Mouse (Mus musculus): ENCODE results near the gene Phpt1. TPM values are rescaled to one million over a fixed set of nuclear protein-coding genes. Genes with fewer than 3 reads are reported as not detected.

Phpt1 gene
- total and polyA plus RNA-seq, 2 experiments from 2014 or later, result 39.8 to 192 TPM

- ATAC-seq (ENCODE audit: low FRiP score) (no peak), DNase-seq (ENCODE audit: low spot score) (peak; percentile 57)
- no peaks in the 10 kb centered on the region for H3K9me3 ChIP-seq (ENCODE audit: low read length)
- peaks cover 2% of the 10 kb centered on the region; the same call in 1 of the 2 replicates for H3K4me1 ChIP-seq (ENCODE audit: insufficient read depth, low read length)
- no peak overlapping the region for H3K27ac ChIP-seq (ENCODE audit: low read depth, low read length)
- H3K4me2 ChIP-seq (ENCODE audit: low read depth, low read length, poor library complexity, severe bottlenecking), result no peak overlapping the region
- no peak overlapping the region for H3K4me3 ChIP-seq (ENCODE audit: low read depth, low read length)
- peak; percentile 79 for TF ChIP-seq CTCF (IDR thresholded peaks at IDR 0.05)
- 33% methylated on average over 5 of the region's 5 CpGs for WGBS
- H3K27me3 ChIP-seq (ENCODE audit: insufficient read depth, low read length), result no peaks in the 10 kb centered on the region
- H3K9ac ChIP-seq (replicated peaks; ENCODE audit: low read length, poor library complexity, severe bottlenecking), result no peak overlapping the region
- H3K36me3 ChIP-seq (ENCODE audit: insufficient read depth, low read length), result no peaks in the 10 kb centered on the region
Measured at GRCm38 (mm10) chr2:25551186-25551585, 23.8 kb downstream of the Phpt1 start.

GRCm38 (mm10) chr2:25549021-25549991, 25.7 kb downstream of the Phpt1 start:
- no peak for ATAC-seq (ENCODE audit: low FRiP score)
- Histone ChIP-seq H3K9ac (replicated peaks; ENCODE audit: low read length, poor library complexity, severe bottlenecking) (no peak overlapping the region), H3K36me3 (ENCODE audit: insufficient read depth, low read length) (no peaks in the 10 kb centered on the region), H3K4me3 (ENCODE audit: low read depth, low read length) (no peak overlapping the region), H3K4me2 (ENCODE audit: low read depth, low read length, poor library complexity, severe bottlenecking) (no peak overlapping the region), H3K4me1 (ENCODE audit: insufficient read depth, low read length) (peaks cover 4% of the 10 kb centered on the region; the same call in 1 of the 2 replicates), H3K27me3 (ENCODE audit: insufficient read depth, low read length) (no peaks in the 10 kb centered on the region), H3K27ac (ENCODE audit: low read depth, low read length) (no peak overlapping the region), H3K9me3 (ENCODE audit: low read length) (no peaks in the 10 kb centered on the region)
- WGBS, result 83% methylated on average over 9 of the region's 9 CpGs
- no peak for TF ChIP-seq CTCF (IDR thresholded peaks at IDR 0.05)
- no peak for DNase-seq (ENCODE audit: low spot score)

GRCm38 (mm10) chr2:25546811-25547491, 28.1 kb downstream of the Phpt1 start, which contains the start of gene Traf2:
TSS of gene Traf2 (minus strand) at chr2:25546940.
- Histone ChIP-seq H3K36me3 (ENCODE audit: insufficient read depth, low read length) (no peaks in the 10 kb centered on the region), H3K27me3 (ENCODE audit: insufficient read depth, low read length) (no peaks in the 10 kb centered on the region), H3K4me2 (ENCODE audit: low read depth, low read length, poor library complexity, severe bottlenecking) (peak within 1 kb of the TSS; percentile 83), H3K4me1 (ENCODE audit: insufficient read depth, low read length) (peaks cover 4% of the 10 kb centered on the region; the same call in 1 of the 2 replicates), H3K9me3 (ENCODE audit: low read length) (no peaks in the 10 kb centered on the region), H3K9ac (replicated peaks; ENCODE audit: low read length, poor library complexity, severe bottlenecking) (peak within 1 kb of the TSS; percentile 51), H3K27ac (ENCODE audit: low read depth, low read length) (no peak within 1 kb of the TSS), H3K4me3 (ENCODE audit: low read depth, low read length) (peak within 1 kb of the TSS; percentile 52)
- peak; percentile 98 for ATAC-seq (ENCODE audit: low FRiP score)
- no peak for TF ChIP-seq CTCF (IDR thresholded peaks at IDR 0.05)
- WGBS, result 3% methylated on average over 41 of the region's 48 CpGs
- DNase-seq (ENCODE audit: low spot score), result peak; percentile 99

- no peaks in the 10 kb centered on the region for H3K27me3 ChIP-seq (ENCODE audit: insufficient read depth, low read length)
- H3K9me3 ChIP-seq (ENCODE audit: low read length), result no peaks in the 10 kb centered on the region
- H3K27ac ChIP-seq (ENCODE audit: low read depth, low read length), result no peak overlapping the region
- 13% methylated on average over 25 of the region's 43 CpGs for WGBS
- H3K4me1 ChIP-seq (ENCODE audit: insufficient read depth, low read length), result peaks cover 4% of the 10 kb centered on the region; the same call in 1 of the 2 replicates
- peak overlapping the region; percentile 83 for H3K4me2 ChIP-seq (ENCODE audit: low read depth, low read length, poor library complexity, severe bottlenecking)
- peak overlapping the region; percentile 51 for H3K9ac ChIP-seq (replicated peaks; ENCODE audit: low read length, poor library complexity, severe bottlenecking)
- ATAC-seq (ENCODE audit: low FRiP score), result peak; percentile 55
- no peaks in the 10 kb centered on the region for H3K36me3 ChIP-seq (ENCODE audit: insufficient read depth, low read length)
- no peak for TF ChIP-seq CTCF (IDR thresholded peaks at IDR 0.05)
- DNase-seq (ENCODE audit: low spot score), result no peak
- H3K4me3 ChIP-seq (ENCODE audit: low read depth, low read length), result peak overlapping the region; percentile 52
Measured at GRCm38 (mm10) chr2:25545996-25546810, 28.8 kb downstream of the Phpt1 start.

GRCm38 (mm10) chr2:25541644-25542367, 33.2 kb downstream of the Phpt1 start:
- no peak overlapping the region for H3K4me2 ChIP-seq (ENCODE audit: low read depth, low read length, poor library complexity, severe bottlenecking)
- TF ChIP-seq CTCF (IDR thresholded peaks at IDR 0.05), result no peak
- no peaks in the 10 kb centered on the region for H3K9me3 ChIP-seq (ENCODE audit: low read length)
- 94% methylated on average over 10 of the region's 10 CpGs for WGBS
- H3K9ac ChIP-seq (replicated peaks; ENCODE audit: low read length, poor library complexity, severe bottlenecking), result no peak overlapping the region
- ATAC-seq (ENCODE audit: low FRiP score) (no peak), DNase-seq (ENCODE audit: low spot score) (no peak)
- no peaks in the 10 kb centered on the region for H3K27me3 ChIP-seq (ENCODE audit: insufficient read depth, low read length)
- H3K27ac ChIP-seq (ENCODE audit: low read depth, low read length), result no peak overlapping the region
- H3K4me1 ChIP-seq (ENCODE audit: insufficient read depth, low read length), result peaks cover 4% of the 10 kb centered on the region; the same call in 1 of the 2 replicates
- no peak overlapping the region for H3K4me3 ChIP-seq (ENCODE audit: low read depth, low read length)
- 0 out of 2 replicates have a peak, but pooled peaks cover 3% of the 10 kb centered on the region for H3K36me3 ChIP-seq (ENCODE audit: insufficient read depth, low read length)

All from midbrain, postnatal 0 days (tissue).